Mouse (Mus musculus): Measurements from ENCODE around the gene Nsmce4a.

The Nsmce4a gene

GRCm38 (mm10) chr7:130578066-130578465 is 5.1 kb upstream of the Nsmce4a start:
- no peak for DNase-seq (ENCODE audit: low read depth, low spot score)

GRCm38 (mm10) chr7:130577388-130578003 is 4.6 kb upstream of the Nsmce4a start, which contains the start of gene Tacc2:
Gene Tacc2, plus strand, starts transcription at chr7:130577438.
- peak; percentile 14 for DNase-seq (ENCODE audit: low read depth, low spot score)

GRCm38 (mm10) chr7:130576981-130577380 is 4.1 kb upstream of the Nsmce4a start:
- no peak for DNase-seq (ENCODE audit: low read depth, low spot score)

DNA sequence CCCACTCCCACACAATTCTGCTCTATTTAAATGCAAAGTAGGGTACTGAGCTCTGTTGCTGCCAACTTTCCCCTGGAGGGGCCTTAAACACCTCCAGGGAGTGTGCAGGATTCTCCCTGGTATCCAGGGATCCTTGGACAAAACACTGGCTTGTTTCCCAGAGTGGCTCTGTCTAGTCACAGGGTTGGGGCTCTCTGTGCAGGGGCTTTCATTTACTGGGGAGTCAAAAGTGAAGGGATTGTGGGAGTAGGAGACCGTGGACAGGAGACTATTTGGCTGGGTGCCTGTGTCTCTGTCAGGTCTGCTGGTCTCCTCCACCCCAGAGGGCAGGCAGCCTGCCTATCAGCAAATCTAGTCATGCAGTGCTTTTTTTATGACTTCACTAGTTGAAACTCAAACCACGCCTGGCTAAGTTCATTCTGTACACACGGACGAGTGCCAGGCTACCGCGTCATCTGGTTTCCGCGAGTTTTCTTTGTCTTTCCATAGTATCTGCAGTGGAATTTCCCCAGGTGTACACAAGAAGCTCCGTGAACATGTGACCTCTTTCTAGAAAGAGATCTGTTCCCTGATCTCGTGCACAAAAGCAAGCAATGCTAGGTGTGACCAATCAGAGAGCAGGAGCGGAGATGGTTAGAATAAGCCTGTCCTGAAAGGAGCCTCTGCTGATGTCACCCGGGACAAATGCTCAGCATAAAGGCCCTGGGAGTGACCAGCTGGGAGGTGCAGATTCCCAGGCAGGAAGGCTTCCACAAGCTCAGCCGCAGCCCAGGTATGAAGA is 1.5 kb upstream of the Nsmce4a start:
- peak; percentile 71 for DNase-seq (ENCODE audit: low read depth, low spot score)

- DNase-seq (ENCODE audit: low read depth, low spot score) = no peak
Measured at GRCm38 (mm10) chr7:130573746-130574145, 828 bp upstream of the Nsmce4a start.

GRCm38 (mm10) chr7:130570472-130570871 is 2.4 kb downstream of the Nsmce4a start:
- DNase-seq (ENCODE audit: low read depth, low spot score) = no peak

GRCm38 (mm10) chr7:130568783-130569436 is 4.0 kb downstream of the Nsmce4a start:
- DNase-seq (ENCODE audit: low read depth, low spot score) = no peak

GRCm38 (mm10) chr7:130564596-130564995 is 8.3 kb downstream of the Nsmce4a start:
- DNase-seq (ENCODE audit: low read depth, low spot score) = no peak

GRCm38 (mm10) chr7:130563880-130564279 is 9.0 kb downstream of the Nsmce4a start:
- DNase-seq (ENCODE audit: low read depth, low spot score) = no peak

- DNase-seq (ENCODE audit: low read depth, low spot score) = no peak
Measured at GRCm38 (mm10) chr7:130563276-130563675, 9.6 kb downstream of the Nsmce4a start.

DNA sequence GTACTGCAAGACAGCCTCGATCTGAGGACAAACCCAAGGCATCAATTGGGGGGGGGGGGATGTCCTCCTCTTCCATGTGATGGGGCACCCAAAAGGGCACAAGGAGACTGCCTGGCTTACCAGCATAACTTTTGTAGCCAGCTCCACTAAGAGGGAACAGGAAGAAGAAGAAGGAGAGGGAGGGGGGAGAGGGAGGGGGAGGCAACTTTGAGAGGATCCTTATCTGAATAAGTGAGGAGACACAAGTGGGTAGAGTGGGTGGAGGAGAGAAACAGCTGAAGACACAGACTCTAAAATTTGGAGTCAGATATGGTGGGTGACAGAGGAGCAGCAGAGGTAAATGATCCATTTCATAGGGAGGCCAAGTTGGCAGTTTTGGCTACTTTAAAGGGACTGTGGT is 12.0 kb downstream of the Nsmce4a start:
- no peak for DNase-seq (ENCODE audit: low read depth, low spot score)

DNA sequence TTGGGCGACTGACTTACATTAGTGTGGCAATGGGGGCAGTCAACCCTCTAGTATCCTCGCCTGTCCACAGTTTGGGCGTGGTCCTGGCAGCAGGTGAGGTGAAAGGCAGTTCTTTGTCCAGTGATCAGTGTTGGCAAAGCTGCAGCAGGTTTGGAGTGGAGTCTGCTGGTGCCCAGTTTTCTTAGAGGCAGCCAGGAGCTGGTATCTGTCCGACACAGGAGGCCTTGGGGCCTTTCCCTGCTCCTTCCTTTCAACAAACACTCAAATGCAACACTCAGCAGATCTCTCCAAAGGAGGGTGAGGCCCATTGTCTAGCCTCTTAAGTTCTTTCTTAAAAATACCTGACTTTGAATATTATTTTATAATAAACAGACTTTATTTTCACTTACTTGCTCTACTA is 14.3 kb downstream of the Nsmce4a start:
- no peak for DNase-seq (ENCODE audit: low read depth, low spot score)

DNA sequence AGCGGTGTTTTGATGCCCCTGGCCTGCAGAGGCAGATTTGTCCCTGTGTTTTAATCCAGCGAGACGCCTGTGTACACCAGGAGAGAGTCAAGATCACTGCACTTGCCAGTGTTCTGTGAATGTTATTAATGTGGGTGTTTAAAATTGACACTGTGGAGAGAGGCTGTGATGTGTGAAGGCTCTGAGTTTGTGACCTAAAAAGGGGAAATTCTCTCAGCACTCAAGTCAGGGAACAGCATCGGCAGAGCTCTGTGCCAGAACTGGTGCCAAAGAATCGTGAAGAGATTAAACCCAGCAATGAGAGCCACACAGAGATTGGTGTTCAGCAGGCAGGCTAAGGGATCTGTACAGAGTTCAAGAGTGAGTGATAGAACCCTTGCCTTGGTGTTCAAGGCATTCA is 17.3 kb downstream of the Nsmce4a start:
- DNase-seq (ENCODE audit: low read depth, low spot score) = no peak

GRCm38 (mm10) chr7:130553321-130553720 is 19.6 kb downstream of the Nsmce4a start:
- no peak for DNase-seq (ENCODE audit: low read depth, low spot score)

DNA sequence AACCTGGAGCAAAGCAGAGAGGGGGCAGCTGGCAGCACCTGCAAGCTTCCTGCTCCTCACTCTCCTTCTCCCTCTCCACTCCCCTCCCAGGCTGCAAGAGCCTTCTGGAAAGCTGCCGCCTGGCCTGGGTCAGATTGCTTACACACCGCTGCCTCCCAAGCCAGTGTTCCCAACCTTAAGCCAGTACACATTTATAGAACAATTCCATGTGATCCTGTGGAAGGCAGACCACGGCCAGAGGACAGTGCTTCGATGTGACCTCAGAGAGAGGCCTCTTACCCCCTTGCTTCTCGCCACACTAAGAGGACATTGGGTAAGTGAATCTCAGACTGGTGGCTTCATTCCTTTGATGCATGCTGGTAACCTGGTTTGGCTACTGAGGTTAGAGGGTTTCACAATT is 20.1 kb downstream of the Nsmce4a start:
- no peak for DNase-seq (ENCODE audit: low read depth, low spot score)

GRCm38 (mm10) chr7:130547635-130548175 is 25.2 kb downstream of the Nsmce4a start:
- no peak for DNase-seq (ENCODE audit: low read depth, low spot score)

GRCm38 (mm10) chr7:130546791-130547484 is 26.0 kb downstream of the Nsmce4a start:
- DNase-seq (ENCODE audit: low read depth, low spot score) = peak; percentile 96

DNA sequence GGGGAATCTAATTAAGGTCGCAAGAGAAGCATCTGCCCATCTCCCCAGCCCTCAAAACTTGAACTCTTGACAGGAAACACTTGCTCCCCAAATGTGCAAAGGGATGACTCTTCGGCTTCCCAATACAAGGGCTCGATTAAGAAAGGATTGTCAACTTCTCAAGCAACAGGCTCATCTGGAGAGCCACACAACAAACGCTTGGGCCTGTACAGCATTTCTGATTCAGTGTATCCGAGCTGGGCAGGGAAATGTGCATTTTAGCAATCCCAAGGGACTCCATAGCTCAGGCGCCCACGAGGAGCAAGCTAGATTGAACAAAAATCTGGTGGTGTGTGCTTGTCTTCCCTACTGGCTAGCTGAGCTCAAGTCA is 26.5 kb downstream of the Nsmce4a start:
- no peak for DNase-seq (ENCODE audit: low read depth, low spot score)

DNA sequence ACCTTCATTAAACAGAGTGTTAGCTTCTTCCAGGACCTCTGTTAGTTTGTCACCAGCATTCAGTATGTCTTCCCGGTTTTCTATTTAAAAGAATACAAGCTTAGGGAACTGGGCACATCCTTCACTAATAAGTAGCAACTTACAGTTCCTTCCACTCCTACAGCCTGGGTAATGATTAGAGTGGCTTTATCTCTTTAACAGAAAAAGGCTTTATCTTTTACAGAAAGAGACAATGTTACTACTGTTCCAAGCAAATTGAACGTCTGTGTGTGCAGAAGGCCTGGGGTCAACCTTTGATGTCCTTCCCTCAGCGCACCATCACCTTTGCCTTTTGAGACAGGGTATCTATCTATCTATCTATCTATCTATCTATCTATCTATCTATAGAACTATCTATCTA is 27.0 kb downstream of the Nsmce4a start:
- DNase-seq (ENCODE audit: low read depth, low spot score) = no peak

- peak; percentile 59 for DNase-seq (ENCODE audit: low read depth, low spot score)
Measured at GRCm38 (mm10) chr7:130545401-130545800, 27.5 kb downstream of the Nsmce4a start.

- no peak for DNase-seq (ENCODE audit: low read depth, low spot score)
Measured at GRCm38 (mm10) chr7:130543181-130543580, 29.7 kb downstream of the Nsmce4a start.

GRCm38 (mm10) chr7:130540176-130540575 is 32.7 kb downstream of the Nsmce4a start:
- no peak for DNase-seq (ENCODE audit: low read depth, low spot score)
